Mouse (Mus musculus): Measurements from ENCODE around the gene Snx20. TPM values are rescaled to one million over a fixed set of nuclear protein-coding genes. Genes with fewer than 3 reads are reported as not detected.
A peak's percentile ranks its signal among the peaks of the same experiment; 100 is the strongest.

The Snx20 gene
- 0.47 and 1.1 TPM in 2 replicates for total RNA-seq (2014; rRNA removed)
- 2.2 TPM in 2 replicates for polyA plus RNA-seq (2015; fragmentation: Nextera tagmentation; extraction: Ambion mirVana)

DNA sequence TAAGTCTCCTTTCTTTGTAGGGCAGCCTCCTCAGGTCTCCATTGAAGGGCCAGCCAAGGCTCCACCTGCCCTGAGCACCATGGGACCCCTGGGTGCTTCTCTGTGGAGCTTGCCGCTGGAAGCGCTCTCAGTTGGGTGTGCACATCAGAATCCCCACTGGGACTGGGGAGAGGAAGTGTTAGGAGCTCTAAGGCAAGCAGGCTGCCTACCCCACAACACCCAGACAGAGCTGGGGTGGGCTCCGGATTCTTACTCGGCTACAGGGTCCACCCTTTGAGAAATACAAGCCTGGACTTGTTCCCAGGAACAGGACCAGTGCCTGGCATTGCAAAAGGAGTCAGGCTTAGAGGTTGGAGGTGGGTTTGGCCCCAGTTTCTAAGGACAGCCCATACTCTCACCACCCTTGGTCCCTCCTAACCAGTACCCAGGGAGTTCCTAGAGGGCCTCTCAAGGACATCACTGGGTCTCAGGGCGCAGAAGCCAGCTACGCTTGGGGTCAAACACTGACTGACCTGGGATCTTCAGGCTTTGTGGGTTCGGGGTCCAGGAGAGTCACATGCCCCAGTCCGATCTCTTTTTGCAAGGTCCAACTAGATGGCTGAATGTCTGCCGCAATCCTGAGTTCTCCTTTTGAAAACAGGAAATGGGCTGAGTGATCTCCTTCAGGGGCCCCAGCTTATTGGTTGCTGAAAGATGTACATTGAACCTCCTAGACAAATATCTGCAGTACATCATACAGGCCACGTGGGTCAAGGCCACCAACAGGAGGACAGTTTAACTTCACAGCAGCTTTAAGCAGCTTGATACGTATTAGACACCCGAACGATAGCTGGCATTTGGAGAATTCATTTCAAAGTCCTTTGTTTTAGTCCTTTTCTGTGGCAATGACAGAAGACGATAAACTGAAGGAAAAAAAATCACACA lies at the start of gene Snx20:
TSS of gene Snx20 (minus strand) at position 655 of the 924 bp plus-strand sequence.
- no peaks in the 10 kb centered on the region for H3K27me3 ChIP-seq (ENCODE audit: insufficient read depth, low read length)
- no peaks in the 10 kb centered on the region for H3K9me3 ChIP-seq (ENCODE audit: low read length)
- no peak for DNase-seq (ENCODE audit: low spot score)
- ATAC-seq = no peak
- no peak within 1 kb of the TSS for H3K27ac ChIP-seq
- H3K4me1 ChIP-seq (ENCODE audit: insufficient read depth, low read length) = 0 out of 2 replicates have a peak, but pooled peaks cover 4% of the 10 kb centered on the region
- no peak for TF ChIP-seq CTCF (IDR thresholded peaks at IDR 0.05; ENCODE audit: low read depth)
- no peak within 1 kb of the TSS for H3K4me3 ChIP-seq (ENCODE audit: low read length)
- no peak within 1 kb of the TSS for H3K4me2 ChIP-seq (ENCODE audit: low read depth, low read length)
- 83% methylated on average over 14 of the region's 14 CpGs for WGBS
- H3K9ac ChIP-seq (replicated peaks; ENCODE audit: low read length) = no peak within 1 kb of the TSS
- no peaks in the 10 kb centered on the region for H3K36me3 ChIP-seq (ENCODE audit: insufficient read depth, low read length)

DNA sequence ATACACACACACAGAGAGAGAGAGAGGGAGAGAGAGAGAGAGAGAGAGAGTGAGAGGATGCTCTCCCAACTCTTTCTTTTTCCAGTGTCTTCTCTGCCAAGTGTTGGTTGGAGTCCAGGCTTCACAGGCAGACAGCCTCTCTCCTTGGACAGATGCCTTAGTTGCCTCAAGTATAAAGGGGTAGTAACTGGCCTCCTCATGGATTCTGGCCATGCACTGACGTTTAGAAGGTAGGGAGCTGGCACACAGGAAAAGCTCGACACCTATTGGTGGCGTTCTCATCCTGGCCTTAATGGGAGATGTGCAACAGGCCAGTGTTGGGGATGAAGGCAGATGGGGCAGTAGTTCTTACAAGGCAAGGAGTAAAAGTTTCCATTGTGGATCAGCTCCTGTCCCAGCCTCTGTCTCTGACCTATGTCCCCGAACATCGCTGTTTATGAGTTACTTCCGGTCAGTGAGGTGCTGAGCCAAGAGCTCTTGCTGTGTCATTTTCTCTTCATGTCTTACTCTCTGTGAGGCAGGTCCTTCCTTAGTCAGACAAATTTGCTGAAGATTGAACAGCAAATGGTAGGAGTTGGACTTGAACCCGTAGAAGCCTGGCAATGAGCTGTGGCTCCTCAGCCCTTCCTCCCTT lies 47.8 kb upstream of the Snx20 start:
- WGBS = 73% methylated on average over 7 of the region's 7 CpGs
- H3K9ac ChIP-seq (replicated peaks; ENCODE audit: low read length) = no peak overlapping the region
- no peak overlapping the region for H3K4me2 ChIP-seq (ENCODE audit: low read depth, low read length)
- no peaks in the 10 kb centered on the region for H3K27me3 ChIP-seq (ENCODE audit: insufficient read depth, low read length)
- no peaks in the 10 kb centered on the region for H3K4me1 ChIP-seq (ENCODE audit: insufficient read depth, low read length)
- no peak for TF ChIP-seq CTCF (IDR thresholded peaks at IDR 0.05; ENCODE audit: low read depth)
- no peak for ATAC-seq
- H3K4me3 ChIP-seq (ENCODE audit: low read length) = no peak overlapping the region
- H3K36me3 ChIP-seq (ENCODE audit: insufficient read depth, low read length) = no peaks in the 10 kb centered on the region
- peak; percentile 57 for DNase-seq (ENCODE audit: low spot score)
- no peaks in the 10 kb centered on the region for H3K9me3 ChIP-seq (ENCODE audit: low read length)
- H3K27ac ChIP-seq = no peak overlapping the region

DNA sequence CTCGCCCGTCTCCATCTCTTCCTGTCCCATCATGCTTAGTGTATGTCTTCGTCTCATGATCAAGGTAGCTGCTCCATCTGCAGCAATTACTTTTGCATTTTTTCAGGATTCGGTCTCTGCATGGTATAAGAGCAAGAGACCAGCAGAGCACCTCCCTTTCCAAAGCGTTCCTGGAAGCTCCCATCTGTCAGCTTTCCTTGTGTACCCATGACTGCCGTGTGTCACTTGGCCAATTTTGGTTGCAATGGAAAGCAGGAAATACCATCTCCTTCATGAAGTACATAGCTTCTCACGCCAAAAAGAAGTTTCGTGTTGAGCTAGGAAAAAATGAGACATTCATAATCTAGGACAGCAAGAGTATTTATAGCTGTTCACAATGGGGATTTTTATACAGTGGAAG lies 45.1 kb upstream of the Snx20 start:
- Histone ChIP-seq H3K9ac (replicated peaks; ENCODE audit: low read length) (no peak overlapping the region), H3K4me1 (ENCODE audit: insufficient read depth, low read length) (no peaks in the 10 kb centered on the region), H3K4me3 (ENCODE audit: low read length) (no peak overlapping the region), H3K27ac (no peak overlapping the region), H3K9me3 (ENCODE audit: low read length) (no peaks in the 10 kb centered on the region), H3K36me3 (ENCODE audit: insufficient read depth, low read length) (no peaks in the 10 kb centered on the region), H3K27me3 (ENCODE audit: insufficient read depth, low read length) (no peaks in the 10 kb centered on the region), H3K4me2 (ENCODE audit: low read depth, low read length) (no peak overlapping the region)
- DNase-seq (ENCODE audit: low spot score) (no peak), ATAC-seq (no peak)
- WGBS = 86% methylated on average over 8 of the region's 8 CpGs
- no peak for TF ChIP-seq CTCF (IDR thresholded peaks at IDR 0.05; ENCODE audit: low read depth)

GRCm38 (mm10) chr8:88680566-88680965 lies 44.6 kb upstream of the Snx20 start:
- no peak for TF ChIP-seq CTCF (IDR thresholded peaks at IDR 0.05; ENCODE audit: low read depth)
- Histone ChIP-seq H3K4me1 (ENCODE audit: insufficient read depth, low read length) (no peaks in the 10 kb centered on the region), H3K4me2 (ENCODE audit: low read depth, low read length) (no peak overlapping the region), H3K27ac (no peak overlapping the region), H3K9ac (replicated peaks; ENCODE audit: low read length) (no peak overlapping the region), H3K9me3 (ENCODE audit: low read length) (no peaks in the 10 kb centered on the region), H3K4me3 (ENCODE audit: low read length) (no peak overlapping the region), H3K27me3 (ENCODE audit: insufficient read depth, low read length) (no peaks in the 10 kb centered on the region), H3K36me3 (ENCODE audit: insufficient read depth, low read length) (no peaks in the 10 kb centered on the region)
- no peak for ATAC-seq
- WGBS = 94% methylated on average over 2 of the region's 2 CpGs
- DNase-seq (ENCODE audit: low spot score) = no peak

GRCm38 (mm10) chr8:88677071-88677470 lies 41.1 kb upstream of the Snx20 start:
- H3K9me3 ChIP-seq (ENCODE audit: low read length) = no peaks in the 10 kb centered on the region
- ATAC-seq (no peak), DNase-seq (ENCODE audit: low spot score) (no peak)
- H3K4me3 ChIP-seq (ENCODE audit: low read length) = no peak overlapping the region
- H3K27ac ChIP-seq = no peak overlapping the region
- H3K4me1 ChIP-seq (ENCODE audit: insufficient read depth, low read length) = no peaks in the 10 kb centered on the region
- H3K27me3 ChIP-seq (ENCODE audit: insufficient read depth, low read length) = no peaks in the 10 kb centered on the region
- H3K9ac ChIP-seq (replicated peaks; ENCODE audit: low read length) = no peak overlapping the region
- H3K4me2 ChIP-seq (ENCODE audit: low read depth, low read length) = no peak overlapping the region
- TF ChIP-seq CTCF (IDR thresholded peaks at IDR 0.05; ENCODE audit: low read depth) = no peak
- H3K36me3 ChIP-seq (ENCODE audit: insufficient read depth, low read length) = no peaks in the 10 kb centered on the region
- WGBS = 56% methylated on average over 8 of the region's 8 CpGs

- no peaks in the 10 kb centered on the region for H3K4me1 ChIP-seq (ENCODE audit: insufficient read depth, low read length)
- H3K36me3 ChIP-seq (ENCODE audit: insufficient read depth, low read length) = no peaks in the 10 kb centered on the region
- no peak overlapping the region for H3K4me3 ChIP-seq (ENCODE audit: low read length)
- no peaks in the 10 kb centered on the region for H3K9me3 ChIP-seq (ENCODE audit: low read length)
- no peak overlapping the region for H3K9ac ChIP-seq (replicated peaks; ENCODE audit: low read length)
- no peak for ATAC-seq
- H3K4me2 ChIP-seq (ENCODE audit: low read depth, low read length) = no peak overlapping the region
- H3K27me3 ChIP-seq (ENCODE audit: insufficient read depth, low read length) = no peaks in the 10 kb centered on the region
- 89% methylated on average over 12 of the region's 12 CpGs for WGBS
- DNase-seq (ENCODE audit: low spot score) = no peak
- no peak overlapping the region for H3K27ac ChIP-seq
- TF ChIP-seq CTCF (IDR thresholded peaks at IDR 0.05; ENCODE audit: low read depth) = no peak
Observed at GRCm38 (mm10) chr8:88675372-88676165, 39.6 kb upstream of the Snx20 start.
